Mouse (Mus musculus) CH12.LX (cell line): ENCODE results near the gene Ntrk3.

Experiments
- CTCF ChIP-seq, 2 experiments: IDR thresholded peaks in 1 of 2; conservative IDR thresholded peaks in 1 of 2; 2 replicates each; pipeline ENCODE4 v1.5.1; 2011 to 2012; ENCODE audit warnings: low read depth in 2 of 2, low read length in 2 of 2, improper control_type of control experiment in 1 of 2, inconsistent platforms in 1 of 2, mild to moderate bottlenecking in 1 of 2, moderate library complexity in 1 of 2
- EP300 ChIP-seq: IDR thresholded peaks from 2 replicates; pipeline ENCODE4 v1.6.1; 2011; ENCODE audit warnings: low read length, improper control_type of control experiment
- MAX ChIP-seq: IDR thresholded peaks from 2 replicates; pipeline ENCODE4 v1.6.1; 2011; ENCODE audit warnings: low read length, improper control_type of control experiment
- MYC ChIP-seq: IDR thresholded peaks from 2 replicates; pipeline ENCODE4 v1.6.1; 2011; ENCODE audit warnings: low read depth, mild to moderate bottlenecking, improper control_type of control experiment, low read length
- POLR2A ChIP-seq: IDR thresholded peaks from 2 replicates; pipeline ENCODE4 v1.6.1; 2011; ENCODE audit warnings: low read depth, mild to moderate bottlenecking, improper control_type of control experiment, low read length
- RCOR1 ChIP-seq: conservative IDR thresholded peaks from 2 replicates; pipeline ENCODE4 v1.6.1; 2012; ENCODE audit warnings: low read depth, mild to moderate bottlenecking, inconsistent platforms, low read length, improper control_type of control experiment
- SMC3 ChIP-seq: IDR thresholded peaks from 2 replicates; pipeline ENCODE4 v1.6.1; 2011; ENCODE audit warnings: low read depth, low read length, improper control_type of control experiment
- TCF12 ChIP-seq: IDR thresholded peaks from 2 replicates; pipeline ENCODE4 v1.6.1; 2014; ENCODE audit warnings: low read depth, mild to moderate bottlenecking, inconsistent platforms, low read length, improper control_type of control experiment
- ZC3H11A ChIP-seq: IDR thresholded peaks from 2 replicates; pipeline ENCODE4 v1.6.1; 2012; ENCODE audit warnings: low read depth, mild to moderate bottlenecking, inconsistent platforms, low read length, improper control_type of control experiment

DNA sequence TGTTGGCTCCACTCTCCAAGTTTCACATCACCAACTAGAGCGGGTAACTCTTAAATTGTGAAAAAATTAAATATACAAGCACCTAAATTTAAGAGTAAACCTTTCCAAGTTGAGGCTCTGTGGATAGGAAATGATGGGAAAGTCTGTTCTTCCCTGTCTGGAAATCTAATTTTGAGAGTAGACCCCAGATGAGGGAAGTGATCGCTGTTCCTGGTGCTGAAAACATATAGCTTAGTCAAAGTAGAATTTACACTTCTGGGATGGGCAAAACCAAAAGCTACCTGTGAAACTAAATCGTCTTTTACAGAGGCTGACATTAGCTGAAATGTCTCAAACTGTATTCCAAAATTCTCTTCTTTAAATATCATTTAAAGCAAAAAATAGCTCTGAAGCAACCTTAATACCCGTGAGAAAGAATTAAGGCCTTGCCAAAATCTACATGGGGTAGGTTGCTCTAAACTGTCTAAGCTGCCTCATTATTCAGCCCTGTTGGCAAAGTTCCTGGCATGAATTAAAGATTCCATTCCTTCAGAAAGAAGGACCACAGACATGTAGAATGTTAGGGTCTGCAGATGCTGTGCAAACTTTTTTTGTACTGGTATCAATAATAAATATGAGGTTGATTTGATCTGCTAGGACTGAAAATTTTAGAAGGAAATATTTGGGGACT lies 557.7 kb downstream of the Ntrk3 start:
- TF ChIP-seq TCF12 (no peak), MAX (no peak), CTCF (conservative IDR thresholded peaks at IDR 0.05 in 1 of 2, IDR thresholded peaks at IDR 0.05 in 1 of 2; ENCODE audit: low read depth in 2 of 2, low read length in 2 of 2) (no peak), ZC3H11A (no peak), EP300 (no peak), MYC (no peak), POLR2A (no peak), RCOR1 (no peak), SMC3 (no peak)
